Mouse (Mus musculus) small intestine, adult 2 months (tissue): ENCODE measurements at regions not wholly inside any gene's neighbourhood (a gene's known extent, or its start where the extent isn't known, plus 50 kb on each side); places are given as distances from the start of the nearest gene placed in this dataset.

Experiments used
- CTCF ChIP-seq: fragments of 200-500 bp; IDR thresholded peaks from 2 replicates; pipeline ENCODE4 v1.5.1; 2012; ENCODE audit warnings: low read depth, mild to moderate bottlenecking, control low read depth, inconsistent platforms, low read length, moderate library complexity, mixed read lengths; ENCODE audit not compliant: insufficient replicate concordance, insufficient read length; ENCODE audit errors: extremely low read depth
- POLR2A ChIP-seq: fragments of 200-500 bp; IDR thresholded peaks from 2 replicates; pipeline ENCODE4 v1.6.1; 2012; ENCODE audit warnings: low read depth, mild to moderate bottlenecking, control low read depth, inconsistent platforms, low read length, moderate library complexity

- TF ChIP-seq CTCF: no peak
- TF ChIP-seq POLR2A: no peak
These were observed 75.6 kb upstream of the Csl start for GRCm38 (mm10) chr10:99834905-99835633.
